Mouse (Mus musculus) neural tube, embryonic 12.5 days (tissue): Measurements from ENCODE around the gene Mfrp. TPM values are rescaled to one million over a fixed set of nuclear protein-coding genes. Genes with fewer than 3 reads are reported as not detected.

Experiments
- ATAC-seq: fragments of 200-750 bp; cut with Nextera tagmentation; 2 replicates; pipeline ENCODE4 v1.8.0; 2017; ENCODE audit warnings: low read depth, mild to moderate bottlenecking, moderate TSS enrichment, moderate library complexity; ENCODE audit not compliant: low FRiP score
- H3K27ac ChIP-seq: fragments of 300-500 bp; sonication (generic); 2 replicates; pipeline ENCODE4 v1.5.1; 2016
- H3K27me3 ChIP-seq: fragments of 300-500 bp; sonication (generic); replicated peaks from 2 replicates; pipeline ENCODE4 v1.6.1; 2016; ENCODE audit warnings: mild to moderate bottlenecking
- H3K36me3 ChIP-seq: fragments of 300-500 bp; sonication (generic); 2 replicates; pipeline ENCODE4 v1.6.1; 2016; ENCODE audit warnings: mild to moderate bottlenecking
- H3K4me1 ChIP-seq: fragments of 300-500 bp; sonication (generic); 2 replicates; pipeline ENCODE4 v1.6.1; 2016
- H3K4me2 ChIP-seq: fragments of 300-500 bp; sonication (generic); replicated peaks from 2 replicates; pipeline ENCODE4 v1.6.1; 2016; ENCODE audit warnings: mild to moderate bottlenecking
- H3K4me3 ChIP-seq: fragments of 300-500 bp; sonication (generic); 2 replicates; pipeline ENCODE4 v1.5.1; 2016
- H3K9ac ChIP-seq: fragments of 300-500 bp; sonication (generic); 2 replicates; pipeline ENCODE4 v1.6.1; 2016; ENCODE audit warnings: mild to moderate bottlenecking
- H3K9me3 ChIP-seq: fragments of 300-500 bp; sonication (generic); 2 replicates; pipeline ENCODE4 v1.6.1; 2016; ENCODE audit warnings: mild to moderate bottlenecking
- WGBS: fragments of 180-500 bp; shearing (Covaris S2); methylation state at CpG from one replicate; pipeline ENCODE4 v1.1.7; 2016; 5-methylcytosine and 5-hydroxymethylcytosine counted together
- polyA plus RNA-seq: library from polyadenylated mRNA; unstranded; fragments of >200 nt; fragmentation: Nextera tagmentation; extraction: Ambion mirVana; gene quantifications from 2 replicates; pipeline ENCODE4 v1.2.1, GENCODE M21; 2016

Mfrp gene
- polyA plus RNA-seq, 1 experiment from 2014 or later, result 0.18 TPM

DNA sequence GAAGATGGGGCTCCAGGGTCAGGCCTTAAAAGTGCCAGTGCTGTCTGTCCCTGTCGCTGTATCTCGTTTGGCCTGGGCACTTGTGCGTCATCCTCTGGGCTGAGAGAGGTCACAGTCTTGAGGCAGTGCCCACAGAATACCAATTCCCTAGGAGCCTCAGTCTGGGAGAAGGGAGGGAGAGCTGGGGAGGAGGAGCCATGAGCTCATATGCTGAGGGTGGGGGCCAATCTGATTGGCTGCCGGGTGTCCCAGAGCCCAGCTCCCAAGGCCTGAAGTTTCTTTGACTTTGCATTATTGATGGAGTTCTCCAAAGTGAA, 29.0 kb upstream of the Mfrp start:
- H3K4me1 ChIP-seq, result peaks cover 39% of the 10 kb centered on the region
- WGBS, result 21% methylated on average over 4 of the region's 4 CpGs

DNA sequence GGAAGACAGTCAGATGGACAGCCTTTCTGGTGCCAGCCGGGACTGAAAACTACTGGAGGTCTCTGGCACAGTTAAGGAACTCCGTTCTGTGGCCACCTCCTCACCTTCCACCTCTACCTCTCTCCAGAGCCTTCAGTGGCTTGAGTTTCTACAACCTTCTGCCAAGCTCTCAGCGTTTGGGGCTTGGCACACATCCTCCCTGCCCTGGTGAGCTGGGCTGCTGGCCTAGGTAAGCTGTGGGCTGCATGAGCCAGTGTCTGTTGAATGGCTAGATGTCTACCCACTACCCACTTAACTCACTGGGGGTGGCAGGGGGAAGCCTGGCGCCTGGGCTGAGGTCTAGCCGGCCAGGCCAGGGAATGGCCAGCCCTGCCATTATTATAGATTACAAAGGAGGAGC, 28.4 kb upstream of the Mfrp start:
- peaks cover 39% of the 10 kb centered on the region for H3K4me1 ChIP-seq
- no peak overlapping the region for H3K4me3 ChIP-seq
- no peaks in the 10 kb centered on the region for H3K27me3 ChIP-seq
- H3K27ac ChIP-seq, result 0 out of 2 replicates have a peak overlapping the region, but pooled peaks have one; percentile 46
- ATAC-seq, result no peak
- 38% methylated on average over 5 of the region's 5 CpGs for WGBS
- peak overlapping the region; percentile 48 for H3K4me2 ChIP-seq
- no peak overlapping the region for H3K9ac ChIP-seq
- H3K9me3 ChIP-seq, result no peaks in the 10 kb centered on the region
- H3K36me3 ChIP-seq, result no peaks in the 10 kb centered on the region

More for the DNA sequence above, 29.0 kb upstream of the Mfrp start:
- H3K27ac ChIP-seq, result no peak overlapping the region
- no peaks in the 10 kb centered on the region for H3K9me3 ChIP-seq
- no peaks in the 10 kb centered on the region for H3K36me3 ChIP-seq
- H3K9ac ChIP-seq, result no peak overlapping the region
- no peaks in the 10 kb centered on the region for H3K27me3 ChIP-seq
- peak; percentile 70 for ATAC-seq
- H3K4me2 ChIP-seq, result peak overlapping the region; percentile 48
- H3K4me3 ChIP-seq, result no peak overlapping the region

DNA sequence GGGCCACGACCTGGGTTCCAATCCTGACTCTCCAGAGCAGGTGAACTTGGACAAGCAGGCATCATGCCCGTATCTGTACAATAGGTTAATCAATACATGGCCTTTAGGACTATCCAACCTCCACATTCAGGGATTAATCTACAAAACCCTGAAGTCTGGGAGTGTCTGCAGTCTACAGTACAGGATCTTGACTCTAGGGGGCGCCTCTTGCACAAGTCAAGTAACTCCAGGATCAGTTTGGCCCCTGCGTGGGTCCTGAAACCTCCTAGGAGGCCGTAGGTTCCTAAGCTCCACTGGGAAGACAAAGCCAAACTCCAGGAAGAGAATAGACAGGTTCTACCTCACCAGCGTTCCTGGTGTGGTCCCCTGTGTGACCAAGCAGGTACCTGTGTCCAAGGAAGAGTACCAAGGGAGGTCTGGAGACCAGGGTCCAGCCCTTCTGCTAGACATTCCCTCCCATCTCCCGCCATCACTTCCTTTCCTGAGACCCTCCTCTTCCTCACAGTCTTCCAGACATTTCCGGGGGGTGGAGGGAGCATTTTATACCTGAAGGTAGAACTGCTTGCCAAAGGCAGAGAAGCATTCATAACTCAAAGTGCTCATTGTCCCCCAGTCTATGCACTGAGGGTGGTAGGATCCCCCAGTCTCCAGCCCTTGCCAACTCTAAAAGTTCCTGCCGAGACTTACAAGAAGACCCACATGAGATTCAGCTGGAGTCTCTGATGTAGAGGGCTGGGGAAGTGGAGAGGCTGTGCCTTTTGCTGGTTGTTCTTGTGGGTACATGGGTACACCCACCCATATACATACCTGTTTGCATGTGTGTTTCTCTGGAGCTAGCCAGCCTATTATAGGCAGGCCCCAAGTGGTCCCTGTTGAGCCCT, 26.9 kb upstream of the Mfrp start:
- Histone ChIP-seq H3K27ac (no peak overlapping the region), H3K9ac (no peak overlapping the region), H3K9me3 (no peaks in the 10 kb centered on the region), H3K4me2 (no peak overlapping the region), H3K4me1 (peaks cover 49% of the 10 kb centered on the region), H3K27me3 (no peaks in the 10 kb centered on the region), H3K36me3 (no peaks in the 10 kb centered on the region), H3K4me3 (no peak overlapping the region)
- ATAC-seq, result no peak
- 58% methylated on average over 9 of the region's 9 CpGs for WGBS

DNA sequence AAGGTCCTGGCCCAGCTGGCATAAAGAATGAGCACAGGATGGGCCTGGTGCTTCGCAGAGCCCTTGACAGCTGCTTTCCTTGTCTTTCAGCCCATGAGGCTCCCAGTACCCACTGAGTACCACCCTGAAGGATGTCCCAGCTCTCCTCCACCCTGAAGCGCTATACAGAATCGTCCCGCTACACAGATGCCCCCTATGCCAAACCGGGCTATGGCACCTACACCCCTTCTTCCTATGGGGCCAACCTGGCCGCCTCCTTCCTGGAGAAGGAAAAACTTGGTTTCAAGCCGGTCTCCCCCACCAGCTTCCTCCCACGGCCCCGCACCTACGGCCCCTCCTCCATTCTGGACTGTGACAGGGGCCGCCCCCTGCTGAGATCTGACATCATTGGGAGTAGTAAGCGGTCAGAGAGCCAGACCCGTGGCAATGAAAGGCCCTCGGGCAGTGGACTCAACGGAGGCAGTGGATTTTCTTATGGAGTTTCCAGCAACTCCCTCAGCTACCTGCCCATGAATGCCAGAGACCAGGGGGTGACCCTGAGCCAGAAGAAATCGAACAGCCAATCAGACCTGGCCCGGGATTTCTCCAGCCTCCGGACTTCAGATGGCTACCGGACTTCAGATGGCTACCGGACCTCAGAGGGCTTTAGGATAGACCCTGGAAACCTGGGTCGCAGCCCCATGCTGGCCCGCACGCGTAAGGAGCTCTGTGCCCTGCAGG, 26.1 kb upstream of the Mfrp start:
- no peaks in the 10 kb centered on the region for H3K27me3 ChIP-seq
- H3K27ac ChIP-seq, result no peak overlapping the region
- ATAC-seq, result no peak
- H3K9ac ChIP-seq, result no peak overlapping the region
- peaks cover 43% of the 10 kb centered on the region for H3K4me1 ChIP-seq
- H3K36me3 ChIP-seq, result no peaks in the 10 kb centered on the region
- H3K4me3 ChIP-seq, result no peak overlapping the region
- 74% methylated on average over 24 of the region's 24 CpGs for WGBS
- no peak overlapping the region for H3K4me2 ChIP-seq
- no peaks in the 10 kb centered on the region for H3K9me3 ChIP-seq

DNA sequence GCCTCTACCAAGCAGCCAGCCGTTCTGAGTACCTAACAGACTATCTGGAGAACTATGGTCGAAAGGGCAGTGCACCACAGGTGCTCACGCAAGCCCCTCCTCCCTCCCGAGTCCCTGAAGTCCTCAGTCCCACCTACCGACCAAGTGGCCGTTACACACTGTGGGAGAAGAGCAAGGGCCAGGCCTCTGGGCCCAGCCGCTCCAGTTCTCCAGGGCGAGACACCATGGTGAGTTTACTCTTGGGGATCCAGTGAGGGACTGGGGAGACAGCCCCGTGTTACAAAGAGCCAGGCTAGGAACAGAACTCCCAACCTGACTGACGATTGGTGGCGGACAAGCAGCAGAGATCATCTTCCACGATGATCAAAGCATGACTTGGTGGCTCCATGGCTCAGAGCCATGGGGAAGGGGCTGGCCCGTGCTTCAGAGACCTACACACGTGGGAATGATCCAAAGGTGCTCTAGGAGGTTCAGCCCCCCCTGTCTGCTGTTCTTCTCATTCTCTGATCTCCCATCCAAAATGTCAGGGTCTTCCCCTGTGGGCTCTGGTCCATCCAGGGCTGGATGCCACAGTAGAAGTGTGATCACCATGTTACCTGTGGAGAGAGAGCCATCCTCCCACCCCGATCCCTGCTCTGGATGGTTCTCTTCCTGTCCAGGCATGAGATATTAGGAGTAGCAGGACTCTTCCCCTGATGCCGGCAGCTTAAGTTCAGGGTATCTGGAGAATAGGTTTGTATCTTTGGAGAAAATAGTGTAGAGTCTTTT, 25.3 kb upstream of the Mfrp start:
- H3K4me3 ChIP-seq, result no peak overlapping the region
- no peak overlapping the region for H3K4me2 ChIP-seq
- no peaks in the 10 kb centered on the region for H3K9me3 ChIP-seq
- 70% methylated on average over 16 of the region's 16 CpGs for WGBS
- H3K36me3 ChIP-seq, result no peaks in the 10 kb centered on the region
- no peak overlapping the region for H3K9ac ChIP-seq
- H3K4me1 ChIP-seq, result peaks cover 36% of the 10 kb centered on the region
- no peak for ATAC-seq
- no peaks in the 10 kb centered on the region for H3K27me3 ChIP-seq
- no peak overlapping the region for H3K27ac ChIP-seq

DNA sequence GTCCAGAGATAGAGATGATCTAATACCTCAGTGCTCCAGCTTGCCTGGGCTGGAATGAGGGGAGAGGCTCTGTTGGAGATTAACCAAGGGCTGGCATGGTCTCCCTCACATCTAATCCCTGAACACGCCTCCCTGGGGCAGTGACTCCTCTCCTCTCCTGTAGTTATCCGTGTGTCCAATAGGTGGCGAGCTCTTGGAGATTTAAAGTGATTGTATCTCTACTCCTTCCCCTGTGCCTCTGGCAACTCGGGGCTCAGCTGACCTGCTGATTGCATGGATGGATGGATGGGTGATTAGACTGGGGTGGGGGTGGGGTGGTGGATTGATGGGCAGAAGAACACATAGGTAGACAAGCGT, 24.8 kb upstream of the Mfrp start:
- Histone ChIP-seq H3K27me3 (no peaks in the 10 kb centered on the region), H3K4me1 (peaks cover 32% of the 10 kb centered on the region), H3K4me2 (no peak overlapping the region), H3K36me3 (no peaks in the 10 kb centered on the region), H3K27ac (no peak overlapping the region), H3K9ac (no peak overlapping the region), H3K4me3 (no peak overlapping the region), H3K9me3 (no peaks in the 10 kb centered on the region)
- ATAC-seq, result no peak
- 13% methylated on average over 5 of the region's 5 CpGs for WGBS

DNA sequence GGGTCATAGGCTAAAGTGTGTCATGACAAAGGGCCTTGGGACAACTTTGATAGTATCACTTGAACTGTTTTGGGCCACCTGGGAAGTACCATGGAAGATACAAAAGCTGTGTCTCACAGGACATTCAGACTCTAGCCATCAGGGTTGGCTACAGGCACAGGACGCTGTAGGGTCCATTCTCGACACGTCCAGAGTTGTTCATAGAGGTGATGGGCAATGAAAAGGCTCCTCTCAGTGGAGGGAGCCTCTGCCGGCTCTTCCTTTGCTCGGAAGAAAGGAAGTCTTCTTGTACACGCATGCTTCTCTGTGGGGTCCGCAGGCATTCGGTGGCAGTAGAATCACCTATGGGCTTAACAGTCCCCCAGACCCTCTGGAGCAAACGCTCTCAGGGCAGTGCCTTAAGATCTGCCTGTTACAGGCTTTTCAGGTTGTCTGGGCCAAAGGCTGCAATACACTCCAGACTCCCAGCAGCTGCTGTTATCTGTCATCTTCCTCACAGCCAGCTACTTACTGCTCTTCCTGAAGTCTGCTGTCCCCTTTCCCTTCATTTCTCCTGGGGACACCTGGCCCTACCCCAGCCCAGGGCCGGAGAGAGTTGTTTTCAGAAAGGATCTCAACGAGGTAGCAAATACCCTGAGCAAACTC, 24.1 kb upstream of the Mfrp start:
- Histone ChIP-seq H3K27me3 (0 out of 2 replicates have a peak, but pooled peaks cover 2% of the 10 kb centered on the region), H3K9ac (no peak overlapping the region), H3K36me3 (no peaks in the 10 kb centered on the region), H3K9me3 (no peaks in the 10 kb centered on the region), H3K27ac (no peak overlapping the region), H3K4me2 (no peak overlapping the region), H3K4me3 (no peak overlapping the region), H3K4me1 (peaks cover 26% of the 10 kb centered on the region)
- ATAC-seq, result no peak
- WGBS, result 84% methylated on average over 11 of the region's 11 CpGs

DNA sequence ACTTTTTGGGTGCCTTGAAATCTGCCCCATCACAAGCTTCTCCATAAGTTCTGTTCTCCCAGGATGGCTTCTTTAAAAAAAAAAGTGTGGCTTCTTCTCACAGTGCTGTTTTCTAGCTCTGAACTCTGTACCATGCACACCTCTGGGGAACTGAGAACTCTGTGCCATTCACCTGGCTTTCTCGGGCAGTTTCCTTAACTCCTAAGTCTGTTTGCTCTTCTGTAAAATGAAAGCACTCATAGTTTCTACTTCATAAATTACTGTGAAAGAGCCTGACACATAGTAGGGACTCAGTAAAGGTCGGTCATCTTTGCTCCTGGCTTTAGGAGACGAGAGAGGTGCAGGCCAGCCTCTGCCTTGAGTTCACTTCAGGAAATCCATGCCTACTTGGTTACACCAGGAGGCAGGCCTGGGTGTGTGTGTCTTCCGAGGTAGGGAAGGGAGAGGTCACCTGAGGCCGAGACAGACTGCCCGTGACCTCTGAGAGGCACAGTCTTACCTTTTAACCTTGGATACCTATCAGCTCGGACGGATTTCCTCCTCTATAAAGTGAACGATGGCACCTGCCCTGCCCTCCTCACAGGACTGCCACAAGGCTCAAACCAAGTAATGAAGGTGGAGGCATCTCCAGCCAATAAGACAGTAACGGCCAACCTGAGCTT, 23.3 kb upstream of the Mfrp start:
- Histone ChIP-seq H3K36me3 (no peaks in the 10 kb centered on the region), H3K4me3 (no peak overlapping the region), H3K9ac (no peak overlapping the region), H3K4me1 (peaks cover 17% of the 10 kb centered on the region), H3K4me2 (no peak overlapping the region), H3K9me3 (no peaks in the 10 kb centered on the region), H3K27me3 (peaks cover 6% of the 10 kb centered on the region; the same call in 1 of the 2 replicates), H3K27ac (no peak overlapping the region)
- 84% methylated on average over 10 of the region's 10 CpGs for WGBS
- no peak for ATAC-seq

DNA sequence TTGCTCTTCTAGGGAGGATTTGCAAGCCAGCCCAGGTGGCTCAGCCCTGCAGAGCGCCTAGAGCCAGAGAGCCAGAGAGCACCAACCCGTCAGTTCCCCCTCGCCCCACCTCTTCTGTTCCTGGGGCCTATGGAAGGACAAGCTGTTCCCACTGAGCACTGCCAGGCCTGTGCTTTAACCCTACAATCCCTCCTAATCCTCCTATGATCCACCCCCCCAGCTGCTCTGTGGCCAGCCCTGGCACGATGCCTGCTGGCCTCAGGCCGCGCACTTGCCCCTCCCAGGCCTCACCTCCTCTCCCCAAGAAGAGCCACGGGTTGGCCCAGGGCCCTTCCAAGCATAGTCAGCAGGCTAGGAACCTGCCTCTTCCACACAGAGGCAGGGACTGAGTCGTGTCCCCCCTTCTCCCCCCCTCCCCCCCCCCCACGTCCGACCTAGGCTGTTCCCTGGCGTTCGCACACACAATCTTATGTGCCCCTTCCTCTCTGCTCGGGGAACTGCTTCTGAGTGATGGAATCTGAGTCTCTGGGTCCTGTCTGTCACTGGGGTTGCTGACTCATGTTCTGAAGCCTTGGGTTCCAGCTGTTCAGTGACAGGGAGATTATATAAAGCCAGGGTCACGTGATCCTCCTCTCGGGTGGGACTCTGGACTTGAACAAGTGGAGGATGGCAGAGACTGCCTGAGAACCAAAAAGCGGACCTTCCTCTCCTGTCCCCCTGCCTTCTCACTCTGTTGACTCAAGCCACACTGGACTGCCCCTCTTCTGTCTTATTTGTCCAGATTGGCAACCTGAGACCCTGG, 22.4 kb upstream of the Mfrp start:
- H3K4me3 ChIP-seq, result no peak overlapping the region
- H3K9ac ChIP-seq, result no peak overlapping the region
- H3K27me3 ChIP-seq, result peaks cover 15% of the 10 kb centered on the region; the same call in 1 of the 2 replicates
- no peaks in the 10 kb centered on the region for H3K9me3 ChIP-seq
- no peak overlapping the region for H3K27ac ChIP-seq
- ATAC-seq, result no peak; the same call in 1 of the 2 replicates
- H3K36me3 ChIP-seq, result no peaks in the 10 kb centered on the region
- WGBS, result 52% methylated on average over 15 of the region's 16 CpGs
- H3K4me1 ChIP-seq, result peaks cover 21% of the 10 kb centered on the region
- H3K4me2 ChIP-seq, result no peak overlapping the region

DNA sequence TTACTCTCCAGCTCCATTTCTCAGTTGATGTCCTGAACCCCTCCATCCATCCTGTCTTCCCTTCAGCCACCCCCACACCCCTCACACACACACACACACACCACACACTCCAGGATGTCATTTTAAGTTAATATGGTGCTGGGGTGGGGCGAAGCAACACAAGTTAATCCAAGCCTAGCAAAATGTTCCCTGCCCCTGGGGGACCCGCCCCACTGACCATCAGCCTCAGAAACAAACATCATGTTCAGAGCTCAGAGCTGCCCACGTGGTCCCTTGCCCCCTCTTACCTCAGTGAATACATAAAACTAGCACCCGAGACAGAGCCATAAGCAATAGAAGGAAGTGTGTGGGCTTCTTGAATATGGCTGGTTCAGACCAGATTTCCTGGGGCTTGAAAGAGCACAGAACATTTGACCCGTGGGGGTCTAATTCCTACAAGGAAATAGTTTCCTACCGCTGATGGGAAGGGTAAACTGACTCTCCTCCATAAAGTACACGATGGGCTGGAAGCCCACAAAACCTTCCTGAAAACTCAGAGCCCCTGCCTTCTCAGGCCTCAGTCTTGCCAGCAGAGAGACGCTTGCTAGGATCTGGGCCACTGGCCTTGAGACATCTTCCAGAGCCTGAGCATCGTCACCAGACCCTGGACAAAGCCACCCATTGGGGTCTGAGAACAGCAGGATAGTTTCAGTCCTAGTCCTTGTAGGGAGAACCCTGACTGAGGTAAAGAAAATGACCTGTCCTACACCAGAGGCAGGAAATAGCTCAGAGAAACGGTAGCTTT, 21.3 kb upstream of the Mfrp start:
- 77% methylated on average over 10 of the region's 10 CpGs for WGBS
- H3K4me1 ChIP-seq, result peaks cover 30% of the 10 kb centered on the region

More for the DNA sequence above, 21.3 kb upstream of the Mfrp start:
- H3K27me3 ChIP-seq, result peaks cover 21% of the 10 kb centered on the region; the same call in 1 of the 2 replicates
- H3K9ac ChIP-seq, result no peak overlapping the region
- H3K9me3 ChIP-seq, result no peaks in the 10 kb centered on the region
- no peak overlapping the region for H3K27ac ChIP-seq
- ATAC-seq, result no peak
- no peaks in the 10 kb centered on the region for H3K36me3 ChIP-seq
- no peak overlapping the region for H3K4me3 ChIP-seq
- no peak overlapping the region for H3K4me2 ChIP-seq
